Mouse (Mus musculus) inflammation-experienced regulatory T-cells, adult 6 months (primary cell): ENCODE measurements at regions not wholly inside any gene's neighbourhood (a gene's known extent, or its start where the extent isn't known, plus 50 kb on each side); places are given as distances from the start of the nearest gene placed in this dataset.

ENCODE experiments used
- ATAC-seq: one replicate; pipeline ENCODE4 v1.8.0; 2017

DNA sequence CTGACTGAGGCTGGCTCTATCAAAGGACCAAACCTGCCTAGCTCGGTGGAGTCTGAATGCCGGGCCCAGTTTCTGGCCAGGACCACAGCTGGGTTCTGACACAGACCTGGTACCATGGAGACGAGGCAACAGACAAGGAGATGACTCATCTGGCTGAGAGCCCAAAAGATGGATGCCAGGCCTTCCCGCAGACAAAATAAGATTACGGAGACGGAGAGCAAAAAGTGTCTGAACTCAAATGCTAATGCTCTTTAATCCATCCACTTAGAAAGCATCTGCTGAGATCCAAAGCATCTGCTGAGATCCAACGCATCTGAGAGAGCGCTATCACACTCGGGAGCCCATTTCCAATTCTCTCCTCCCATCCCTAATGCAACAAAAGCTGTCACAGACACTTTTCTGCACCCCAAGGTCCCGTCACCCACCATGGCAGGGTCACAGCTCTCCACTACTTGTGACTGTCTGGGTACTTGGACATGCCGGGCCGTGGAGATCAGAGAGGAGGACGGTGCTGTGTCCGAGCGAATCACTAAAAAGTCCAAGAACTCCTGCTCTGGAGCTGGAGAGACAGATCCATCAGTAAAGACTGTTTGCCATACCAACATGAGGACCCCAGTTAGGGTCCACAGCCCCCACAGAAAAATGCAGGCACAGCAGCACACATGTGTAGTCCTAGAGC lies 278.3 kb upstream of the Sulf2 start:
- ATAC-seq: no peak

DNA sequence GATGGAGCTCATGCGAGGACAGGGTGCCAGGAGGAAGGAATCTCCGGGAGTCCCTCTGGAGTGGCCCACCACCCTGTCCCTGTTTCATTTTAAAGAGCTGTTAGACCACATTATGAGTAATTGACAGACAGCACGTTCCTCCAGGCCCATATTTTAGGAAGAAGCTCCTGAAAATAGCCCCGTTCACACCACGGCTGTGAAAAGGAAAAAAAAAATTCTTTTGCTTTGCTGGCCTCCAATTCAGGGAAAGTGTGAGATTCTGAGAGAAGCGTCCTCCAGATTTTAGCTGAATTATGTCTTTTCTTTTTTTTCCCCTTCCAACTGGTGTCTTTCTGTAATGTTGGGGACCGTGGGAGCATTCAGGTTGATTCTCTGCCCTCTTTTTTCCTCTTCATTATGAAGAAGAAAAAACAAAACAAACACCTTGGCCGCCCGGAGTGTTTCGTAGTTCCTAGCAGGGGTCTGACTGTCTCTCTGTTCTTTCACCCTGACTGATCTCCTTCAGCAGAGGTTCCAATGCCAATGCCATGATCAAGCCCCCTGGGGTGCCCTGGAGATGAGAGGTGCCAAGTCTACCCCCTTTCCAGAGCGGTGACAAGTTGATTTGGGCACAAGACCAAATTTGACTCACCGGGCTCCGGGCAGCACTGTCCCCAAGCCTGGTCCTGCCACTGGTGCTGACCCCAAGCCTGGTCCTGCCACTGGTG lies 277.6 kb upstream of the Sulf2 start:
- ATAC-seq: no peak

DNA sequence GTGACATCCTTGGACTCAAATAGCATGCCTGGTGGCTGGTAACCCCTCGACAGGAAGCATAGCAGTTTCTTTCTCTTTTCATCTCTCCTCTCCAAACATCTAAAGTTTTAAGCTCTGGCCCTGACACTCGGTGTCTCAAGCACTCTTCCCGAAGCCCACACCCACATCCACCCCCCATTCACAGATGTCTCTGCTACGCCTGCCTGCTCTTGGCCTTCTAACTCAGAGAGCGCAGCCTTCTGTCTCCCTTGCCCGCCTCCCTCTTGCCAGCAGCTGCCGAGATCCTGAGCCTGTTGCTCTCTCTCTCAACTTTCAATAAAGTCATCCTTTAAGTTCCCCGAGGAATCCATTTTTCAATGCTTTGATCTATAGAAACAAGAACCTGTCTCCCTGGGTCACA lies 277.1 kb upstream of the Sulf2 start:
- ATAC-seq: no peak

DNA sequence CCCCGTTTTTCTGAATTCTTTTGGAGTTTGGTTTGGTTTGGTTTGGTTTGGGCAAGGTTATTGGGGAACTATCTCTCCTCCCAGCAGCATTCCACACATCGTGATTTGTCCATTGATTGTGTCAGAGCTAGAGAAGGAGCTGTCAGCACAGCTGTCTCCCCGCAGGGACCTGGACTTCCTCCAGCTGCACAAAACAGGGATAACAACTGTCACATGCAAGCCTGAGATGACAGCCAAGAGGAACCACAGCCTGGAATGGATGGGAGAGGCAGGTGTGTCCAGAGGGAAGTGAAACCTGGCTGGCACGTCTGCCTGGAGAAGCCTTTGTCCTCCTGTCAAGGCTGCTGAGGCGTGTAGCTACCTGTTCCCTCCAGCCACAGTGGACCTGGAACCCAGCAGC lies 274.5 kb upstream of the Sulf2 start:
- no peak for ATAC-seq

DNA sequence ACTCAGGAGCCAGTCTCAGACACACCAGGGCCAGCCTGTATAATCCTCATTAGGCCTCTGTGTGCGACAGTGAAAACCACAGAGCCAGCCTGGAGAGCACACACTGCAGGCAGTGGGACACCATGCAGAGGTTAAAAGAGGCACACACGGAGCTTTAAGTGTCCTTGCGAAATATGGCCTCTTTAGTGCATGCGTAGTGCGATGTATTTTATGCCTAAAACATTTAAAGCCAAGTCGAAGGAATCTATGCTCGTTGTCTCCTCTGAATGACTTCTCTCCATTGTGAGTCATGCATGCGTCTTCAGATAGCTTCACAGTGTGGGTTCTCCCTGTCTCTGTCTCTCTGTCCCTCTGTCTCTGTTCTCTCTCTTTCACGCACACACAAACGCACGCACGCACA lies 274.0 kb upstream of the Sulf2 start:
- ATAC-seq: no peak

DNA sequence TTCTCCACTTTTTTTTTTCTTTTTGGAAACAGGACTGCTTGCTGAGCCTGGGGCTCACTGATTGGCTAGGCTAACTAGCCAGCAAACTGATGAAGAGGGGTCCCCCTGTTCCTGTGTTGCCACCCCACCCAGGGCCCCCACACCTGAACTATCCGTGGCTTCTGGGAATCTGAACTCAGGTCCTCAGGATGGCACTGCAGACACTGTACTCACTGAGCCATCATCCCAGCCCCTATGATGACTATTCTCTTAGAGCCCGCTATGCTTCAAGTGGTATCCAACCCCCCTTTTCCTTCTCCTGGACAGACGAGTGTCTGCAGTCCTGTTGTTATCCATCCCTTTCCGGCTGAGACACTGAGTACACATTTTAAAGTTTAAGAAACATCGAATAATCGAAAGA lies 271.9 kb upstream of the Sulf2 start:
- ATAC-seq: no peak

DNA sequence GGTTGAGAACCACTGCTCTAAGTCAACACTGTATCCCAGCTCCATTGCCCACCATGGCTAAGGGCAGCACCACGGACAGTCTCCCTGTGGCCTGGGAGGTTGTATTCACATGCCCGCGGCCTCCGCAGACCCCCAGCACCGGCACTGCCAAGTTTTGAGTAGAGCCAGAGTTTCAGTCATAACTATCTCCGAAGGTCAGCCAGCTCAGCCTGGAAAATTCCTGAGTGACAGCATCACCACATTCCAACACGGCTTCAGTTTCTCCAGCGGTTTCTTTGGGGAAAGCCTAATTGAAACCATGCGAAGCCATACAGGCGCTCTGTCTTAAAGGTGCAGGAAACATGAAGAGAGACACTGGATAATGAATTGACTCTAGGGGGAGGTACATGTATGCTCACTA lies 271.5 kb upstream of the Sulf2 start:
- ATAC-seq: no peak

DNA sequence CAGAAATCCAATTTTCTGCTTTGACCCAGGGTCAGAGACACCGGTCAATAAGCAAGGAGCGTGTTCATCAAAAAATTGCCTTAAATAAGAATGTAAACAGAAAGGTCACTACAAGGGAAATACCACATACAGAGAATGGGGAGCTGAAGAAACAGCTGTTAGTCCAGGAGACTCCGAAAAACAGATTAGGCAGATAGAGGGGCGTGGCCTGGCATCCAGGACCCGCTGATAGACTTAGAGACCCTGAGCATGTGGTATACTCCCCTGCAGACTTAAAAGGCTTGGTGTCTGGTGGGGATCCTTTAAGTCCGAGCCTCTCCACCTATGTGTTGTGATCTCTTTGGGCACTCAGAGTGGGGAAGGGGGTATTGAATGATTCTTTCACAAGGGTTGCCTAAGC lies 271.0 kb upstream of the Sulf2 start:
- ATAC-seq: no peak

DNA sequence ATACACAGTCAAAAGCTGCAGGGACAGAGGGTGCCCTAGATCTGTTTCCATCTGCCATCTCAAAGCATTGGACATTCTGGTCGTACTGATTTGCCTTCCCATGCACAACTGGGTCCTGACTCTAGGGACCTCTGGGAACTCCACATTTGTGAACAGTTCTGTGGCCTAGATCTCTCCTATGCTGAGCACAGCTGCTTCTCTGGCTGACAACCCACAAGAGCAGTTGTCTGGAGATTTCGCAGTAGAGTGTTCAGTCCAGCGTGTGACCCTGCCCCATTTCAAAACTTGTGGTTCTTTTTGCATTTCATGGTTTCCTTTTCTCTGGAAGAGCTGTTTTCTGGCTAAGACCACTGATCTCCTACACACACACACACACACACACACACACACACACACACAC lies 269.7 kb upstream of the Sulf2 start:
- ATAC-seq: no peak

DNA sequence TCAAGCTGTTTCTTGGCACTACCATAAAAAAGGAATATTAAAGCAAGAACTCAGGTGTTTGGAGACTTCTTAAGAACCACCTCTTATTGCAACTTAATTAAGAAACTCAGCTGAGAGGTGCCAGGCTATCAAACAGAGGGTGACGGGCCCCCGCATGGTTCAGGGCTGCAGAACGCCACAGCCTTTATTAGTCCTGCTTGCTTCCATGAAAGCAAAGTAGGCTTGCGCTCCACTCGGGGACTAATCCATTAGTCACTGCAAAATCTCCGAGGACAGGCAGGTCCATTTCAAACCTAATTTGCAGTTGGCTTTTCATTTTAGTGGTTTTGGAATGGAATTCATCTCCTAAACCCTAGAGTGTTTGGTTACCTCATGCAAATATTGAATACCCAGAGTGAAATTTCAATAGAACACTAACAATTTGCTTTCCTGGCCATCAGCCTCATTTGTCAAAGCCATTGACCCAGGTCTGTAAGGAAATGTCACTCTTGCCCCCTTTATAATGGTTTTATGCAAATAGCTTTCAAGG lies 267.7 kb upstream of the Sulf2 start:
- ATAC-seq: no peak

DNA sequence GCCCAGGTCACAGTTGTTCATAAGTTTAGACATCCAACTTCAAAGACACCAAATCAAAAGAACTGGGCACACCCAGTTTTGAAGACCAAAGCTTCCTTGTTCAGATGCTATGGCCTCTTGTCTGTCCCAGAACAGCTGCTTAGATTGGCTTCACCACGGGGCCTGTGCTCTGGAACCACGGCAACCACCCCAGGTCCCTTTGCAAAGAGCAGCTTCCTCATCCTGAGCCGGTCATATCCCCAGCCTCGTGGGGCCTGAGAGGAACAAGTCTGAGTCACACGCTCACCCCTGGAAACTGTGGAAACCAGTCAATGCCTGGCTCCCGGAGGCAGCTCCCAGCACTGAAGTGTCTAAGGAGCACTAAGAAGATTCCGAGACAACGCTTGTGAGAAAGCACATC lies 264.8 kb upstream of the Sulf2 start:
- no peak for ATAC-seq

DNA sequence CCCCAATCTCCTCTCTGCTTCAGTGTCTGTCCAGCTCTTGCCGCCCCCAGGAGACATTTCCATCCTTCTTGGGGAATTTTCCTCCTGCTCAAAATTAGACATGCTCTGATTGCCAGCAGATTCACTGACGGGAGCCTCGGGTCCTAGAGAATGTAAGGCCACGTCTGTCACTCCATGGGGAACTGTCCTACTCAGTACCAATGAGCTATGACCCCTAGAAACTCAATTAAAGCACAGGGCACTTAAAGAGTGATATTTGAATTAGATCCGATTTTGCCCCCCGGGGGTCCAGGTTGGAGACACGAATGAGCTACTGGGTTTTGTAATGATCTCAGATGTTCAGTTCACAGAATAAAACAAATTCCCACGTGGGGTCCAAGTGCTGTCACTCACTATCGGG lies 263.8 kb upstream of the Sulf2 start:
- no peak for ATAC-seq

DNA sequence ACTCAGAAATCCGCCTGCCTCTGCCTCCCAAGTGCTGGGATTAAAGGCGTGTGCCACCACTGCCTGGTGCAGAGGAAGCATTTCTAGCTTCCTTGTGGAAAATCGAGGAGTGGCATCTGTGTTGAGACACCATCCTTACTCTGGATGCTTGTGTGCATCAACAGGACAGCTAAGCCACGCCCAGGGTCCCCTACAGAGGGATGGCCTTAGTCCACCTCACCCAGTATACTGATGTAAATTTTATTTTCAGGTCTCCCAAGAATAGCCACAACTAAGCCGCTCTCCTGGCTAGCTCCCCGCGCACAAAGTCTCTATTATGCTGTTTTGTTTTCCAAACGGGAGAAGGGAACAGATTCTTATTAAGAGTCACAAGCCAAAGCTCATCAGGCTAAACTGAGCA lies 262.8 kb upstream of the Sulf2 start:
- ATAC-seq: no peak

DNA sequence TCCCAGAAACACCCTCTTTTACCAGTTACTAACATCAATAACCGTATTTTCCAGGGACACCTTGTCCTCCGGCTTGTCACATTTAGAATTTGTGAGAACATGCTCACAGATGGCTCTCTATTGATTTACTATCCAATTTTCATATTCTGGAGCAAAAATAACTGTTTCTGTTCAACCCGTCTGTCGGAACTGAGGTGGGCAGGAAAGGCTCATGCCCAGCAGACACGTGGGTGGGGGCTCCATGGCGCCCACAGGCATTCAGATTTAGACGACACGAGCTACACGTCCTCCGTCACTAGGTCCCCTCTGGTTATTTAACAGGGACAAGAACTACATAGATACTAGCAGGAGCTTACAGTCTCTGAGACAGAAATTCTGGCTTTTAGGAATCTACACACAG lies 262.2 kb upstream of the Sulf2 start:
- no peak for ATAC-seq

DNA sequence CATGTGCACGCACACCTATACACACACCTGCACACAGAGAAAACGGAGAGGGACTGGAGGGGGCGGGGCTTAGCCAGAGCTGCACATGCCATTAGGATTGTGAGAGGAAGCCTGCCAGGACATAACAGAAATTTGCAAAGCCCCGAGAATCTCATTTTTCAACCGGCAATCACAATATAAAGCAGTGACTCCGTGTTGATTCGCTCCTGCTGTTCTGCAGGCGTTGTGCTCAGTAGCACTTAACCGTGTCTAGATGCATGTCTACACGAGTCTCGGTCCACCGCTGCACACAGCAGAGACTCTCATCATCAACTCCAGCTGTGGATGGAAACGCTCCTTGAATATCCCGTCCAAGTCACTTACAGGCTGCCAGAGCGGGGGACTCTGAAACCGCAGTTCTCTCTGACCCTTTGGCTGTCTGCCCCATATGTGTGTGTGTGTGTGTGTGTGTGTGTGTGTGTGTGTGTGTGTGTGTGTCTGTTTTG lies 260.1 kb upstream of the Sulf2 start:
- no peak for ATAC-seq

DNA sequence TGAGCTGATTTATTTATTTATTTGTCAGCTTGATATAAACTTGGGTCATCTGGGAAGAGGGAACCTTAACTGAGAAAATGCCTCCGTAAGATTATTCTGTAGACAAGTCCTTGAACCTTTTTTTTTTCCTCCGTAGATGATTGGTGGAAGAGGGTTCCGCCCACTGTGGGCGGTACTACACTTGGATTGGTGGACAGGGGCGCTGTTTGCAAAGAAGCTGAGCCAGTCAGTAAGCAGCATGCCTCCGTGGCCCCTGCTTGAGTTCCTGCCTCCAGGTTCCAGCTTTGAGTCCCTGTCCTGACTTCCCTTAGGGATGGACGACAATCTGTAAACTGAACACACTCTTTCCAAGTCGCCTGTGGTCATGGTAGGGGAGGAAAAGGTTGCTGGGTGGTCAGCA lies 259.4 kb upstream of the Sulf2 start:
- ATAC-seq: no peak

DNA sequence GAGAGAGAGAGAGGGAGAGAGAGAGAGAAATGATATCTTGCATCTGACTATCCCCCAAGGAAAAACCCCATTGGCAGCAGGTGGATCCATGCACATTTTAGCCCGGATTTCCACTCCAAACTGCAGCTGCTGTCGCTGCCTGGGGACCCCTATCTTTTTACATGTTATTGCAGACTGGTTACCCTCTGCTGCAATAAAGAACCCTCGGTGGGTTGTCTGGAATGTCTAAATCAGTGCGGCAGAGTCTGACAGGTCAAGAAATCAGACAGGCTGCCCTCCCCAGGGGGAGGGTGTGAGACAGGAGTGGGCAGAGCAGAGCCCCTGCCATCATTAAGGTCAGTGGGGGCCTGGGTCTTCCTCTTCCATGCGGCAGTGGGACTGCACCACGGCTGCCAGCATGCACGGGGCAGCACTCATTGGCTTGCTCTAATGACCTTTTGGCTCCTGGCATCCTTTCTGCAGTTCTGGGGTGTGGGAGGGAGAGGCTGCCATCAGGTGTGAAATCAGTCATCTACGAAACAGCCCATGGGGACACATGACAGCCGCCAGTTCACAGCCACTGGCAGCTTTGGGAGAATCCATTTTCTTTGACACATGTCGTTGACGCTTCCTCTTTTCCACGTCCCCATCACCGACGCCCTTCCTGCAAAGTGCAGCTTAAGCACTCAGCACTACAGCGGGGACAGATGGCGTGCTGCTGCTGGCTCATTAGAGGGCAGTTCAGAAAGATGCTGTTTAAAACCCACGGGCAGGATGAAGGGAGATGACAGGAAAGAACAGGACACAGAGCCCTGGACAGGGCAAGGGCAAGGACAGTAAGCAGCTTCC lies 256.8 kb upstream of the Sulf2 start:
- no peak for ATAC-seq

DNA sequence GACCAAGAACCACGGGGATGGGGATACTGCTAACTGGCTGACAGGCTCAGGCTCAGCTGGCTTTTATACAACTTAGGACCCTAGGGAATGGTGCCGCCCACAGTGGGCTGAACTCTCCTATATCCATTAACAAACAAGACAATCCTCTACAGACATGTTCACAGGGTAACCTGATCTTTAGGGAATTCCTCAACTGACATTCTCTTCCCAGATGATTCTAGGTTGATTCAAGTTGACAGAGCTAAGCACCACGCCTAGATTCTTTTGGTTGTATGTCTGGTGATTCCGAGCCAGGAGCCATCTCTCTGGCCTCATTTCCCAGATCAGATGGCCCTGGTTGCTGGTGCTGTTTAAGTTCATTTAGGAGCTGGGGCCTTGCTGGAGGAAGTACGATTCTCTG lies 253.9 kb upstream of the Sulf2 start:
- no peak for ATAC-seq

DNA sequence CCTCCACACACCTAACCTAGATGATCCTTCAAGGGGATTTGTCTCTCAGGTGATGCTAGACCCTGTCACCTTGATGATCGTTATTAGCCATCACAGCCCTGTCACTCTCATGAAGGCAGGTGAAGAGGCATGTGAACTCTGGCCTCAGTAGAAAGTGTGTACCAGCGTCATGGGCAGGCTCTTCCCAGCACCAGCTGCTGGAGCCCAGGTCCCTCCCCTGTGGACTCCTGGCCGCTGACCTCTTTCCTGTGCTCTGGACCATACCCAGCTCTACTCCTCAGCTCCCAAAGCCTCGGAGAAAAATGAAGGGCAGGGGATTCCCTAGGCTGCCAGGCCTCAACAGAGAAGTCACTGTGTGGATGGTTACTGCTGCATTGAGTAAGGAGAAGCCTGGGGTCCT lies 253.3 kb upstream of the Sulf2 start:
- ATAC-seq: no peak

DNA sequence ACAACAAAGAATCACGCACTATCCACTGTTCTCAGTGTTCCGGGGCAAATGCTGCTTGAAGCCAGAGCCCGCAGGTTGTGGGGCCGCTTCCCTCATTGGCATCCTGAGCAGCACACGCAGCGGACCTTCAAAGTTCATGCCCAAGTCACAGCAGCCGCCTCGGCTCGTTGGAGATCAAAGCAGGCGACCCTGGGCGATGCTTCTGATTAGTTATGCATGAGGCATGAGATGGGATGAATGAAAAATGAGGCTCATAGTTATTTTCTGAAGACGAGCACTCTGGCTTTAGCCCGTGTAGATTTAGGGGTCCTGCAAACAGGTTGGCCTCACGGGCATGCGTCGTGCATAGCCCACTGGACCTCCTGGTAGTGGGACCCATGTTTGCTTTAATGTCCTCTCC lies 252.5 kb upstream of the Sulf2 start:
- no peak for ATAC-seq

DNA sequence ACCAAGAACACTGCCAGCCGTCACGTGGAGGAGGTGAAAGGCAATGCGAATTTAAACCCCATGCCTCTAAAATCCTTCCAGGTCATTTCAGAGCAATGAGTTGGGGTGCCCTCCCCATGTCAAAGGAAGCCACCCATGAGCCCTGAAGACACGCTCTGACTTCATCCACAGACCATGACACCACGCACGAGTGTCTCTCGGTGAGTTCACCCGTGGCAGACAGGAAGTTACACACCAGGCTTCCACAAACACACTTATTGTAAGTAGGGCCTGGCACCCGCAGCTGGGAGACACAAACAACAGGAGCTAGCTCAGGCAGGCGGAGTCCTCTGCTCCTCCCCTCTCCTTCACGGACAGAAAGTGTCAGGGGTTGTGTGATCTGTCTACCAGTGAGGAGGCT lies 251.4 kb upstream of the Sulf2 start:
- ATAC-seq: no peak

DNA sequence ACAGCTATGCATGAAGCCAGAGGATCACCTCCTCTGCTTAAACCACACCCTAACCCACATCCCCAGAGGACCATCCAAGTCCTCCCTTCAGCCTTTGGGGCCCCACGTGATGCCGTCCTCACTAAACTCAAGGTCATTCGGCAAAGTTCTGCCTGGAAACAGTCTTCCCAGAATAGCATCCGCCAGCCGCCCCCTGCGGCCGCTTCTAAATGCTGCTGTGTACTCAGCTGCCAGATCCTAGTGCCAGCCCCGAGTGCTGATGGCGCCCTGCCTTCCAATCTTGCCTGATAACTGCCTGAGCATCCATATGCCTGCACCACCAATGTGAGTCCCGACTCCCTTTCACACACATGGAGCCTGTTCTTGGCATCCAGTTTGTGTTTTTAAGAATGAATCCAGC lies 247.9 kb upstream of the Sulf2 start:
- ATAC-seq: no peak

DNA sequence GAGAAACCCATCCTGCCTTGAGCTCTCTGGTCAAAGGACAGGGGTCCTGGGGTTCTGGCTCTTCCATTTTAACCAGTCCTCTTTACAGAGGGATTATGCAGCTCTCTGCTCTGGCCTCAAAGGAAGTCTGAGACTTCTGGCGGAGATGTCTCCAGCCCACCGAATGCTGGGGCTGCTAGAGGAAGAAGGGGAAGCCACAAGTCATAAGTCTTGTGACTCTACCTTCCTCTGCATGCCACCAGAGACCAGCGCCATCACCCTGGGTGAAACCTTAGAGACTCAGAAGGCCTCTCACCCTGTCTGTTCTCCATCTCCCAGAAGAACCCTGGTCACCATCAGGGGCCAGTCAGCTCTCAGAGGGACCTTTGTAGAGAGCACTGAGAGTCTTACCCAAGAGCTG lies 246.4 kb upstream of the Sulf2 start:
- no peak for ATAC-seq

DNA sequence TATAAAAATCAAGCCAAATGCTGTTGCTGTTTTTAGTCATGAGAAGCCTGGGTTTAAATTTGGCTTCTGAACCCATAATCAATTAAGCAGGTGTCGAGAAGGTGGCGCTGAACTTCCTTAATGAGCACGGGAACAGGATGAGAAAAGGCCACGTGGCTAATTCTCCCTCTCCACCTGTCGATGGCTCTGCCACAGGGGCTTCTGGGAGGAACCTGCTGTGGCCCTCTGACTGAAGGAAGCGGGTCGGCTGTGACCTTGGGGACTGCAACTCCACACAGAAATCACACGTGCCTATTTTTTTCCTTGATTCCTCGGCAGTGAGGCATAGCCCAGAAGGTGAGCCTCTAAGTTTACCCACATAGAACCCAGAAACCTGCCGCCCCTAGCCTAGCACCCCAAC lies 244.8 kb upstream of the Sulf2 start:
- no peak for ATAC-seq
